Mouse (Mus musculus): ENCODE measurements at regions not wholly inside any gene's neighbourhood (a gene's known extent, or its start where the extent isn't known, plus 50 kb on each side); places are given as distances from the start of the nearest gene placed in this dataset.

DNA sequence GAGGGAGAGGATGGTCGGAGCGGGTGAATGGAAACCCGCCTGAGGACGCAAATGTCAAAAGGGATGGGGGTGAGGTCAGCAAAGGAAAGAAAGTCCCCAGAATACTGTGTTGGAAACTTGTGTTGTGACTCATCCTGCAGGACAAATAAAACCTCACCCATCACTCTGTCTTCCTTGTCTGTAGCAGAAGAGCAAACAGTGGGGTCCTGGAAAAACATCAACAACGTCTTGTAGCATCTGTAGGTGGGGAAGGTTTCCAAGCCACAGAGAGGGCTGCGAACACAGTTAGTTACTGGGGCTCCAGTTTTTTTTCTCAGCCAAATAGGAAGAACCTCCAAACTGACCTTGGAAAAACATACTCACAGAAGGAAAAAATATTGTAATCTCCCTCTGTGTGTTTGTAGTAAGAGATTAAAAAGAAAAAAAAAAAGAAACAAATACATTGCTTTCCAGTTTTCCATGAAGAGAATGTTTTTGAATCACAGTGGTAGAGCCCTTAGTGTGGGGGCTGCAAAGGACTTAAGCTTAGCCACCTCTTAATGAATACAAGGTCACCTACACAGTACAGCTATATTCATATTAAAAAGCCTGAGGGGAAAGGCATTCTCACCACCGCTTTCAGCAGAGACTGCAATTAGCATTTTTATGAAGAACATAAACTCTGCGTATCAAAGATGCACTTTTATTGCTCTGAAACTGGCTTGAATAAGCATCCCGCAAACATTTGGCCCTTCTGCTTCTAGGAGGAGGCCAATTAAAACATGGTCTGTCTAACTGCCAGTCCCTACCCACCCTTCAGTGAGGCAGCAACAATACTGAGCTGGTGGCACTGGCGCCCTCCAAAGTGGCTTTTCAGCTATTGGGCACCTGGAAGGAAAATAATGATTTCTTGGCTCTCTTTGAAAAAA is 198.6 kb upstream of the Tprg start:
- no peak for DNase-seq (ENCODE audit: low read depth)

DNA sequence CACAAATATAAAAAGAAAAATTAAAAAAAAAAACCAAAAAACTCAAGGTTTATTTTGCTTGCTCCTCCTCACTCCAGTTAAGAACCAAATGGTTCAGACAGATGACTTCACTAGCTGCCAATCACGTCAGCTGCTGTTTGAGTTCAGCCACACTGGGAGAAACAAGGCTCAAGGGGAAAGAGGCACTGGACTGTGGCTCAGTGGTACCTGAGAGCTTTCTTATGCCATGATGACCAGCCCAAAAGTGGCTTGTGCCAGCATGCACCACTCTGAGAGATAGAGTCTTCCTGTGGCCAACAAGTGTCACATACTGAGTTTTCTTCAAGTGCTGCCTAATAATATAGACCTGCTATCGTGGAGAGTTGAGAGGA is 198.0 kb upstream of the Tprg start:
- DNase-seq (ENCODE audit: low read depth): no peak

- no peak for DNase-seq (ENCODE audit: low read depth)
Observed at GRCm38 (mm10) chr16:25104165-25104564, 182.5 kb upstream of the Tprg start.

DNA sequence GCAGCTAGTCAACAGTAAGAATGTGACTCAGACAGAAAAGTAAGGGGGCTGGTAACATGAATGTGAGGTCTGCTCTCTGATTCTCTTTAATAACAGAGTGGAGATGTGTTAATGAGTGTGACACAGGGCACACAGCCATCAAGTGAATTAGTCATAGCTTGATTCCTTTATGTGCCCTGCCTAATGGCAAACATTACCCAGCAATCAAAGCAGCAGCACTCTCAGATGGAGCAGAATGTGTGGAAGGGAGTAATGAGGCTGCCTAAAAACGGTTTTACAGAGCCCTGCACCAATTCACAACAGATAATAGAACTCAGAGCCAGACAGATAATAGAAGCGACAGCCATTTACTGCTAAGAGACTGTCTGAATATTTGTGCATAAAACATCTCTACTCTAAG is 182.0 kb upstream of the Tprg start:
- DNase-seq (ENCODE audit: low read depth): no peak

- no peak for DNase-seq (ENCODE audit: low read depth)
Observed at GRCm38 (mm10) chr16:25140164-25140563, 146.5 kb upstream of the Tprg start.

- DNase-seq (ENCODE audit: low read depth): no peak
Observed at GRCm38 (mm10) chr16:25147486-25147885, 139.1 kb upstream of the Tprg start.

DNA sequence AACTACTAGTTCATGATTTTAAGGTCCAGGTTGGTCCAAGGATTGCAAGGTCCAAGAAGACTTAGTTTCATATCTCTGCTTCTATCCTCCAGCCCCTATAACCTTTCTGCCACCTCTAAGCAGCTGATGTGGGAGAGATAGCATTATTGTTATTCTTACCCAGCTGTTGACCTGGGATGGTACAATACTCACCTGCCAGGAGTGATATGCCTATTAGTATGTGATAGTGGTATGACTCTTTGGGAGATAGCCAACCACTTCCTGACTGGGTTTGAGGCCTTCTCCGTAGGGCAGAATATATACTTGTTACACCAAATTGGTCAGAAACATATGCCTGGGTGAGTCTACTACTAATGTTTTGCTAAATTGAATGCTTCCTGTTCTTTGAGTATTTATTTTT is 137.4 kb upstream of the Tprg start:
- no peak for DNase-seq (ENCODE audit: low read depth)

- DNase-seq (ENCODE audit: low read depth): no peak
Observed at GRCm38 (mm10) chr16:25176870-25177269, 109.7 kb upstream of the Tprg start.

GRCm38 (mm10) chr16:25178055-25178454 is 108.6 kb upstream of the Tprg start:
- no peak for DNase-seq (ENCODE audit: low read depth)

- no peak for DNase-seq (ENCODE audit: low read depth)
Observed at GRCm38 (mm10) chr16:25181939-25182338, 104.7 kb upstream of the Tprg start.

DNA sequence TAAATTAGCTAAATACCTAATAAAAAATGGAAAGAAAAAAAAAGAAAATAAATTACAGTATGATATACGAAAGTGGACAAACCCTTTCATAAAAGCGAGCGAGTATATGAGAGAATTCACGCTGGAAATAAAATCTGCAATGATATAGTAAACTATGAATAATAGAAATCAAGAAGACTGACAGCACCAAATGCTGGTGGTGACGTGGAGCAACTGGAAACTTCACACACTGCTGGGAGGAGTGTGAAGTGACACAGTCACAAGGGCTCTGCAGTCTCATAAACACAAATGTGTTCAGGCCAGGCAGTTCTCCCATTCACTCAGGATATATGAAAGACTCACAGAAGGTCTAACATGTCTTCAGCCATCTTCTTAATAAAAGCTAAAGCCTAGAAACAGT is 89.5 kb upstream of the Tprg start:
- DNase-seq (ENCODE audit: low read depth): no peak

DNA sequence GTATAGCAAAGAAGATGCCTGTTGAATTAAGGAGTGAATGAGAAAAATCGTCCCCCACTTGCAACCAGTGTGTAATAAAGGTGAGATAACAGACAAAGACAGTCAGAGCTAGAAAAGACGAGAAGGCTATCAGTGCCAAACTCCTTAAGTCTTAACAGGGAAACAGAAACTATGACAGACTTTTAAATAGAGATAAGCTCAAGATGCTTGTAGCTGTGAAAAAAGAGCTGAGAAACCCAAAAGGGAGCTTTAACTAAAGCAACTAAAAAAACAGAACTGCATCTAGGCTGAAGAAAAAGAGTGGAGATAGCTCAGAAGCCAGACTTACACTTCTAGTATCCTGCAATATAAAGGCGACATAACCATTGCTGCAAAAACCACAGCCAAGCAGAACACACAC is 87.8 kb upstream of the Tprg start:
- DNase-seq (ENCODE audit: low read depth): no peak

DNA sequence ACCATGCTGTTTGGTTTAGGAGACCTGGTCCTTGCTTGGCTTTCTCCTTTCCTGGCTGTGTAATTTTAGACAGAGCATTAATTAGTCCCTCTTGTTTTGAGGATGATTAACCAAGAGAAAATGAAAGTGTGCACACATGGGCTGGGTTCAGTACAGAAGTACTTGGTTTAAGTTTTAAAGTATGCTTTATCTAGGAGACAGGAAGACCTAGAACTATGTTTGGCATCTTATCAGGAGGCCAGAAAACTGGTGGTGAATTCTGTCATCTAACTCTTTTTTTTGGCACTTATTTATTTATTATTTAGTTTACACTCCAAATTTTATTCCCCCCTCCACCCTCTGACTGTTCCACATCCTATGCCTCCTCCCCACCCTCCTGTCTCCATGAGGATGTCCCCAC is 86.6 kb upstream of the Tprg start:
- no peak for DNase-seq (ENCODE audit: low read depth)

DNA sequence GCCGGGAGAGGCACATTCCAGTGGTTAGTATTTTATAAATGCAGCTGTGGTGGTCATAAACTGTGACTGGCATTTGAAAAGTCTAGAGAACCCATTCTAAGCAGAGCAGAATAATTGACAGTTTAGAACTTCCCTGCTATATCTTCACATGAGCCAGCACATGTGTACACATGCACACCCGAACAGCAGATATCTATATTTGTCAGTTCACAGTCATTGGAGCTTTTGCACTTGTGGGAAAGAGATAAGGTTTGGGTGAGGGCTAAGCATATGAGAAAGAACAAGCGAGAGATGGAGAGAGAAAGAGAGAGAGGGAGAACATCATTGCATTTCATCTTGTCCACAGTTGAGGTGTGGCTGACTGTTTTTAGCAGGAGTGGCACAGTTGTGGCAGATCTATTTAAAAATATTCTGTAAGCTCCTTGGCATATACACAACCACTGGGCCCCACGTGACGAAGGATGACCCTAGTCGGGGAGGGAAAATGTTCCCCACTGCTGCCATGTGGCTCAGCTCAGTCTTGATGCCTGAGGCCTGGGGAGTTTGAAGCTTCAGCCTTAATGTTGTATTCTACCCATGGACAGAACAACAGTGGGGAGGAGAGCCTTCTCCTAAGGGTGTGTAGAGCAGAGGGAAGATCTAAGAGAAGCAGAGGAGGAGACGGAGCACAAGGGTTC is 85.4 kb upstream of the Tprg start:
- no peak for DNase-seq (ENCODE audit: low read depth)

DNA sequence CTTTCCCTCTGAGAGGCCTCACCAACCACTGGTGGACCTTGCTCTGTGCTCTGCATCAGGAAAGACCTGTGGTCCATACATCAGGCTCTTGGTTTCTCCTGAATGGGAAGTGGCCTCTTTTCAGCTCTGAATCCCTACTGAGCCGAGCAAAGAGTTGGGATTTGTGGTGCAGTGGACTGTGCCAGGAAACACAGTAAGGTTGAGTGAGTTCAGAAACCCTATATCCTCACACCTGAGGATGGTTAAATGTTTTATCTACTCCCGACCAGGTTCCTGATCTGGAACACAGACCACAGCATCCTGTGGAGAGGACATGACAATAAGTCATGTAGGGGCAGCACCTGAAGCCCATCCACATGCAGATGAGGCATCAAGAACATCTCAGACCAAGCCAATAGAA is 73.4 kb upstream of the Tprg start:
- DNase-seq (ENCODE audit: low read depth): no peak

DNA sequence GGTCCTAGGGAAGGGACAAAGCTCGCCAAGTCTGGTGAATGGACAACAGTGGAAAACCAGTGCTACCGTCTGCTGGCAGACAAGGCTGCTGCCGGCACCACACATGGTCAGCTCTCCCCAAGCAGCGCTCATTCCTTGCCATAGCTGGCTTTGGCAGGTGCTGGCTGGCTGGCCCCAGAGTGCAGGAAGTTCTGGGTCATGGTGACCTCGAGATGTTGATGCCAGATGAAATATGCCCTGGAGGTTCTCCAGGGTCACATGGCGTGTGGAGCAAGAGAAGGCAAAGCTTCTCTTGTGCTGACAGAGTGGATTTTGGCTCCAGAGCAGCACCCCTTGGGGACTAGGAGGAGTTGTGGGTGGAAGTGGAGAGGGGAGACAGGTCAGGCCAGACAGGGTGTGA is 66.1 kb upstream of the Tprg start:
- DNase-seq (ENCODE audit: low read depth): no peak

DNA sequence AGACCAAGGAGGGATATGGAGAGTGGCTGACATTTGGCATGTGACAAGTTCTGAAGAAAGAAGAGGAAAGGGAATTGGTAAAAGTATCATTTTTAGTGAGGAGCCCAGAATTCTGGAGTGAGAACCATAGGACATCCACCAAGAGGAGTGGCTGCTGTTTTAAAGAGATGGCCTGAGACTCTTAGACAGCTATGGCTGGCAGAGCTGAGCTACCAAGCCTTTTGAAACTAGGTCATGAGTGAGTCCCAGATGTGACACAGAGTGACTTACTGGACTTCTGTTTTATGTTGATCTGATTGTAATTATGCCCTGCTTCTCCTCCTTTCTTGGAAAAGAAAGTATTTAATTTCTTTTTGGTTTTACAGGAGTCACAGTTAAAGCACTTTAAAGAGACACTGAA is 61.8 kb upstream of the Tprg start:
- no peak for DNase-seq (ENCODE audit: low read depth)

All from c-Kit-positive CD71-negative TER-119-negative erythroid progenitor cells, embryonic 14.5 days (primary cell).